Mouse (Mus musculus): ENCODE data around the gene C1qa.

DNA sequence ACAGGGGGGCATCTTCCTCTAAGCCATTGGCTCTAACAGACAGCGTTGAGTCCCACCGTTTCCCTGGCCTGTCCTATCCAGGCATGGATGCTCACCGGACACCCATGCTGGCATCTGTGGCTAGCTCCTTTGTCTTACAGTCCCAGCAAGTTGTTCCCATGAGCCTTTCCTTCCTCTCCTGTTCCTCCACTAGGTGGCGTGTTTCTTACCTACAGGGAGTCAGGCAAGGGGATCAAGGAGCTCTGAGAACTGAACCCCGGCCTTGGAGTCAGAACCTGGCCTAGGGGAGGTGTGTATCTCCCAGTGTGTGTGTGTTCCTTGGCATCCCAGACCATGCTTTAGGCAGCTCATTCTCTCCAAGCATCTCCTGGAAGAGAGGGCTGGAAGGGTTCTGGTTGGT lies 30.3 kb upstream of the C1qa start:
- TF ChIP-seq POLR2A (IDR thresholded peaks at IDR 0.05; ENCODE audit: borderline replicate concordance, low read depth, low read length) (no peak), CTCF (IDR thresholded peaks at IDR 0.05; ENCODE audit: low read depth, low read length) (peak; percentile 37; the same call in 1 of the 2 replicates)

Data from bone marrow macrophage, adult 2 months (primary cell).